Mouse (Mus musculus) liver, embryonic 15.5 days (tissue): Measurements from ENCODE around the gene Rcn1. TPM values are rescaled to one million over a fixed set of nuclear protein-coding genes. Genes with fewer than 3 reads are reported as not detected.

ENCODE experiments used
- ATAC-seq: fragments of 200-750 bp; cut with Nextera tagmentation; 2 replicates; pipeline ENCODE4 v1.8.0; 2017; ENCODE audit warnings: moderate number of reproducible peaks, mild to moderate bottlenecking, moderate library complexity; ENCODE audit not compliant: insufficient read depth
- H3K27ac ChIP-seq: fragments of 300-500 bp; sonication (generic); replicated peaks from 2 replicates; pipeline ENCODE4 v1.5.1; 2015; ENCODE audit warnings: mild to moderate bottlenecking, inconsistent platforms
- H3K27me3 ChIP-seq: fragments of 300-500 bp; sonication (generic); 2 replicates; pipeline ENCODE4 v1.6.1; 2015; ENCODE audit warnings: mild to moderate bottlenecking, inconsistent platforms
- H3K36me3 ChIP-seq: fragments of 300-500 bp; sonication (generic); replicated peaks from 2 replicates; pipeline ENCODE4 v1.6.1; 2015; ENCODE audit warnings: moderate library complexity, mild to moderate bottlenecking, inconsistent platforms
- H3K4me1 ChIP-seq: fragments of 300-500 bp; sonication (generic); replicated peaks from 2 replicates; pipeline ENCODE4 v1.6.1; 2015; ENCODE audit warnings: inconsistent platforms
- H3K4me2 ChIP-seq: fragments of 300-500 bp; sonication (generic); 2 replicates; pipeline ENCODE4 v1.6.1; 2015; ENCODE audit warnings: moderate library complexity, mild to moderate bottlenecking, inconsistent platforms
- H3K4me3 ChIP-seq: fragments of 300-500 bp; sonication (generic); replicated peaks from 2 replicates; pipeline ENCODE4 v1.5.1; 2015; ENCODE audit warnings: mild to moderate bottlenecking, inconsistent platforms
- H3K9ac ChIP-seq: fragments of 300-500 bp; sonication (generic); 2 replicates; pipeline ENCODE4 v1.6.1; 2015; ENCODE audit warnings: moderate library complexity, mild to moderate bottlenecking, inconsistent platforms
- H3K9me3 ChIP-seq: fragments of 300-500 bp; sonication (generic); replicated peaks from 2 replicates; pipeline ENCODE4 v1.6.1; 2016; ENCODE audit warnings: inconsistent platforms
- WGBS: fragments of 180-500 bp; shearing (Covaris S2); methylation state at CpG from one replicate; pipeline ENCODE4 v1.1.7; 2015; ENCODE audit warnings: mixed read lengths; ENCODE audit not compliant: insufficient replicate concordance; 5-methylcytosine and 5-hydroxymethylcytosine counted together
- polyA plus RNA-seq: library from polyadenylated mRNA; unstranded; fragments of >200 nt; fragmentation: Nextera tagmentation; extraction: Ambion mirVana; gene quantifications from 2 replicates; pipeline ENCODE4 v1.2.1, GENCODE M21; 2015

Rcn1 gene
- polyA plus RNA-seq, 1 experiment from 2014 or later: 16.9 TPM

DNA sequence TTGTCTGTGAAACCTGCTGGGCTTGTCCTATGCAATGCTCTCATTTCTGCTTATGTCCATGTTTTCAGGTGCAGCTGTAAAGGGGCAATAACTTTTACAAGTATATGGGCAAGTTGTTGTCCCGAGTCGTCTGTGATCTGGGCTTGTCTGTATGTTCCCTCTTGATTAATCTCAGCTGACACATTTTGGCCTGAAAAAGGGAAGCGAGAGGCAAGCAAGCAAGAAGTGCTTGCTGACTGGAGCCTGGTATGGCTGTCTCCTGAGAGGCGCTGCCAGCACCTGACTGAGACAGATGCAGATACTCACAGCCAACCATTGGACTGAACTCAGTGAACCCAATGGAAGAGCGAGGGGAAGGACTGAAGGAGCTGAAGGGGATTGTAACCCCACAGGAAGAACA, 18.5 kb upstream of the Rcn1 start:
- H3K4me2 ChIP-seq: no peak overlapping the region
- WGBS: 26% methylated on average over 5 of the region's 5 CpGs
- no peaks in the 10 kb centered on the region for H3K9me3 ChIP-seq
- peaks cover 34% of the 10 kb centered on the region for H3K4me1 ChIP-seq
- no peak overlapping the region for H3K9ac ChIP-seq
- no peak for ATAC-seq
- no peaks in the 10 kb centered on the region for H3K36me3 ChIP-seq
- no peaks in the 10 kb centered on the region for H3K27me3 ChIP-seq
- H3K27ac ChIP-seq: no peak overlapping the region
- H3K4me3 ChIP-seq: no peak overlapping the region

DNA sequence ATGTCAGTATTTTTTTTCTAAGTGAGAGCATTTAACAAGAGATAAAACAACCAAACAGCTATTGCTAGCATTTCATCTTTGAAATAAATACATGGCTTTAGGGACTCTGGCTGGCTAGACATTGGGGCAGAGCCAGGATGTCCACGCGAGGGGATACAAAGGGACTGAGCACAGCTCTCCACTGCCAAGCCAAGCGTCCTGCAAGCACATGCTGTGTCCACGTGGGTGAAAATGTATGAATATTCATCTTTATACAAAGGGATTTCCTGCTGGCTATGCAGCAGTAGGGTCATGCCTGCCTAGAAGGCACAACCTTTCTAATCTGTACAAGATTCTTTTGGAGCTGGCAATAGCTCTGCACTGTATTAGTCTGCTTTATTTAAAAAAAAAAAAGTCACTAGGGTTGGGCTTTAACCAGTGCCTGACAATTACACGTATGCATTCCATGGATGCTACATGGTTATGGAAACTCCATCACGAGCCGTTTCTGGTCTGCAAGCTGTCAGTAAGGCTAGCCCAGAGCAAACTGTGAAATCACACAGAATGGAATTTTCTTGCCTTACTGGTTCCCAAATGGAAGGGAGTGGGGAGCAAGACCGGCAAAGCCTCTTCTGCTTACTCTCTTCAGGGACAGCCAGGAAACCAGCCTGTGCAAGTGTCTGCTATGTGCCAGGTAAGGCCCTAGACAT, 17.7 kb upstream of the Rcn1 start:
- ATAC-seq: no peak

DNA sequence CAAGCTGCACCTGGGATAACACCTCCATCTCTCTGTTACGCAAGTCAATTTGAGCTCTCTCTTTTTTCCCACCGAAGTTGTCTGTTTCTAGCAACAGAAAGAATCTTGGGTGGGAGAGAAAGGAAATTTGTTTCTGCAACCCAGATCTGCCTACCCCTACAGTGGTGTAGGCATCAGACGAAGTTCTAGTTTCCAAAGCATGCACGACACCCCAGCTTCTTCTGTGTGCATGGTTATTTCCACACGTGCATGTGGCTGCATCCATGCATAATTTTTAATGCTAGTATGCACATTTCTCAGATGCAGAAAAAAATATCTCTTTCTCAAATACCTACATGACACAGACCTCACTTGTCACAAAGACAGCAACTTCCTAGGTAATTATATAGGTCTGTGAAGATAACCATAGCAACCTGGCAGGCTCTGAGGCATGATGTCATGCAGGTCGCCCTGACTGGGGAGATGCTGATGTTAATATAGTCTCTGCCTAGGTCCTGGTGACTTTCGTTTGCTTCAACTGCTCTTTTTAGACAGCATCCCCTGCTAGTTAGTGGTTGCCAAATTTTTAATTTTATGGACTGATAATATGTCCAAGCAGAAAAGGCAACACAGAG, 17.0 kb upstream of the Rcn1 start:
- Histone ChIP-seq H3K4me2 (no peak overlapping the region), H3K9me3 (no peaks in the 10 kb centered on the region), H3K27me3 (no peaks in the 10 kb centered on the region), H3K4me3 (no peak overlapping the region), H3K4me1 (peaks cover 34% of the 10 kb centered on the region), H3K36me3 (no peaks in the 10 kb centered on the region), H3K27ac (no peak overlapping the region), H3K9ac (no peak overlapping the region)
- no peak for ATAC-seq
- 61% methylated on average over 7 of the region's 7 CpGs for WGBS

More for the DNA sequence above, 17.7 kb upstream of the Rcn1 start:
- H3K36me3 ChIP-seq: no peaks in the 10 kb centered on the region
- no peak overlapping the region for H3K4me2 ChIP-seq
- no peaks in the 10 kb centered on the region for H3K27me3 ChIP-seq
- H3K9ac ChIP-seq: no peak overlapping the region
- no peak overlapping the region for H3K27ac ChIP-seq
- no peaks in the 10 kb centered on the region for H3K9me3 ChIP-seq
- 61% methylated on average over 8 of the region's 8 CpGs for WGBS
- H3K4me3 ChIP-seq: no peak overlapping the region
- peaks cover 34% of the 10 kb centered on the region for H3K4me1 ChIP-seq

DNA sequence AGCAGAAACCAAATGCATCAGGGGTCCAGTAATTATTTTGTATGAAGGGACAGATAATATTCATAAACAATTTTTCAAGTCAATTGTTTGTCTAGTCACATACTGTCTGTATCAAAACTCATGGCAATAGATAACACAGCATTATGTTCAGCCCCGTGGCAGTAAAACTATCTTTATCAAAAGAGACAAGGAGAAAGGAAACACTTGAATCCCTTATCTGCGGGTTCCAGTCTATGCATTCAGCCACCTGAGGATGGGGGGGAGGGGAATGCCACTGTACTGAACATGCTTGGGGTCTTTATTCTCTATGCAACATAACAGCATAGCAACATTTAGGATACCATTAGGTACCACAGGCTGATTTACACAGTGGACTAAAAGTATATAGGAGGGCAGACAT, 15.2 kb upstream of the Rcn1 start:
- H3K4me2 ChIP-seq: no peak overlapping the region
- H3K27me3 ChIP-seq: no peaks in the 10 kb centered on the region
- H3K4me1 ChIP-seq: peaks cover 34% of the 10 kb centered on the region
- no peak overlapping the region for H3K4me3 ChIP-seq
- H3K36me3 ChIP-seq: no peaks in the 10 kb centered on the region
- H3K27ac ChIP-seq: no peak overlapping the region
- H3K9me3 ChIP-seq: no peaks in the 10 kb centered on the region
- H3K9ac ChIP-seq: no peak overlapping the region
- 7% methylated on average over 2 of the region's 2 CpGs for WGBS
- ATAC-seq: peak; percentile 74

DNA sequence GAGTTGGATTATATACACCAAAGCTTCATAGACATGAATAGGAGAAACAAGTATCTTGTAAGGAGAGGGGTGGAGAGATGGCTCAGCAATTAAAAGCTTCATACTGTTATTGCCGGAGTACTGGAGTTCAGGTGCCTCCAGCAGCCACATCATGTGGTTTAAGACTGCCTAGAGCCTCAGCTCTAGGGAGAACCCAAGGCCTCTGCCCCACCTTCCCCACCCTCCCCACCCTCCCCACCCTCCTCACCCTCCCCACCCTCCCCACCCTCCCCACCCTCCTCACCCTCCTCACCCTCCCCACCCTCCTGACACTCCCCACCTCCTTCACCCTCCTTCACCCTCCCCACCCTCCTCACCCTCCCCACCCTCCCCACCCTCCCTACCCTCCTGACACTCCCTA, 10.1 kb upstream of the Rcn1 start:
- Histone ChIP-seq H3K9me3 (no peaks in the 10 kb centered on the region), H3K27ac (no peak overlapping the region), H3K4me3 (no peak overlapping the region), H3K4me1 (peaks cover 17% of the 10 kb centered on the region), H3K36me3 (no peaks in the 10 kb centered on the region), H3K9ac (no peak overlapping the region), H3K27me3 (no peaks in the 10 kb centered on the region), H3K4me2 (no peak overlapping the region)
- 82% methylated on average over 1 of the region's 1 CpGs for WGBS
- ATAC-seq: peak; percentile 69

DNA sequence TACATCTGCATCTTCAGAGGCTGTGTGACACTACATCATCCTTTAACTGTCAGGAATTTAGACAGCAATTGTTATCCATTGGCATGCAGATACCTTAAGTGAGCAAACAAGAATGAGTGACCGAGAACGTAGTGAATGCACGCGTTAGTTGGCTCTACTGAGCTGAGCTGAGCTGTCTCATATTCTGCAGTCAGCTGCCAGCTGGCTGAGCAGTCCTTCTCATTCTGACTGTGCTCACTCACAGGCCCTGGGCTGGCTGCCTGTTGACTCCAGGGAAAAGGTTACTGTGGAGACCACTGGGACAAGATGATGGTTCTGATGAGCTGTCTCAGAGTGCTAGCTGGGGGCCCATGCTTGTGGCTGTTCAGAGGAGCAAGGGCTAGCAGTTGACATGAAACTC, 9.4 kb upstream of the Rcn1 start:
- no peak overlapping the region for H3K9ac ChIP-seq
- no peak overlapping the region for H3K27ac ChIP-seq
- H3K4me3 ChIP-seq: no peak overlapping the region
- H3K9me3 ChIP-seq: no peaks in the 10 kb centered on the region
- WGBS: 70% methylated on average over 4 of the region's 4 CpGs
- no peak for ATAC-seq
- no peak overlapping the region for H3K4me2 ChIP-seq
- no peaks in the 10 kb centered on the region for H3K36me3 ChIP-seq
- no peaks in the 10 kb centered on the region for H3K27me3 ChIP-seq
- H3K4me1 ChIP-seq: peaks cover 10% of the 10 kb centered on the region

DNA sequence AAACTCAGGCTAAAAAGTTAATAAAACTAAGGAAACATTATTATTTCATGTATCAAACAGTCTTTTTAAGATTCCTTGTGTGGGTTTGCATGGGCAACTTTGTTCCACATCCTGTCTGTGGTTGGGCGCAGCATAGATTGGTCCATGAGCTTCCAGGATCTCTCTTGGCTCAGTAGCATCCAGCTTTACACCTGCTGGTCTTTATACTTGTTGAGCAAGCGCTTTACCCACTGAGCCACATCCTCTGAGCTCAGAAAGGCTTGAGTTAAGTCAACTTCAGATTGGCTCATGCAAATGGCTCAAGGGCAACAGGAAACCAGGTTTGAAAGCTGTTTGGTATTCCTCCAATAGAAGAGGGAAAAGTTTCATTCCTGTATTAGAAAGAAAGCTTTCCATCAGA, 3.1 kb upstream of the Rcn1 start:
- no peak overlapping the region for H3K4me3 ChIP-seq
- WGBS: 72% methylated on average over 2 of the region's 2 CpGs
- no peak overlapping the region for H3K27ac ChIP-seq
- H3K4me2 ChIP-seq: no peak overlapping the region
- H3K36me3 ChIP-seq: no peaks in the 10 kb centered on the region
- no peak overlapping the region for H3K9ac ChIP-seq
- no peak for ATAC-seq
- peaks cover 36% of the 10 kb centered on the region for H3K4me1 ChIP-seq
- H3K27me3 ChIP-seq: peaks cover 3% of the 10 kb centered on the region; the same call in 1 of the 2 replicates
- no peaks in the 10 kb centered on the region for H3K9me3 ChIP-seq

DNA sequence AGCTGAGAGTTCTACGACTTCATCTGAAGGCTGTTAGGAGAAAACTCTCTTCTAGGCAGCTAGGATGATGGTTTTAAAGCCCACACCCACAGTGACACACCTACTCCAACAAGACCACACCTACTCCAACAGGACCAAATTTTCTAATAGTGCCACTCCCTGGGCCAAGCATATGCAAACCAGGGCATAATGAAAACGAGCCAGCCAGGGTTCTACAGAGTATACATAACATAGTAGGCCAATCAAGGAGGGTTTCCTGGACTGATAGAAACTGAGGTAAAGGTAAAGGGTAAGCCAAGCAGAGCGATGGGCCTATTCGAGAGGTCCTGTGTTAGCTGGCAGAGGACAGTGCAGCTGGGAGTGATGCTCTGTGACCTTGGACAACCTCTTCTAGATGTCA, 1.4 kb upstream of the Rcn1 start:
- 68% methylated on average over 4 of the region's 4 CpGs for WGBS
- no peak overlapping the region for H3K4me2 ChIP-seq
- peaks cover 46% of the 10 kb centered on the region for H3K4me1 ChIP-seq

DNA sequence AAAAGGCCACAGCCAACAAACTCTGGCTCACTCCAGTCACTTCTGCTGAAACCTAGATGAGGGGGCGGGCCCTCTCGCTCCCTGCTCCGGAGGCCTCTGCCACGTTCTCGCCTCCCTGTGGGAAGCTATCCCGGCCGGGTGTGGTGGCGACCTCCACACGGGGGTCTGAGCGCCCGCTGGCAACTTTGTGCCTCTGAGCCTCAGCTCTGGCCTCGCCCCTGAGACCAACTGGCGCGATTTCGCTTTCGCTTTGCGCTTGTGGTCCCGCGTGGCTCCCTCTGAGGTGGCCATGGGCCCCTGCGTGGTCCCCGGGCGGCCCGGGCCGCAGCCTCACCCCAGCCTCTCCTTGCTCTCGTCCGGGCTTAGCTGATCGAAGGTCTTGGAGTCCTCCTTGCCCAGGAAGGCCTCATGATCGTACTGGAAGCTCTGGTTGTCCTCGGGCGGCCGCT, 459 bp downstream of the Rcn1 start:
- ATAC-seq: peak; percentile 50
- H3K9me3 ChIP-seq: no peaks in the 10 kb centered on the region
- peaks cover 49% of the 10 kb centered on the region for H3K4me1 ChIP-seq
- H3K9ac ChIP-seq: peak overlapping the region; percentile 64
- peak overlapping the region; percentile 92 for H3K4me2 ChIP-seq
- H3K27ac ChIP-seq: peak overlapping the region; percentile 77
- under 1% methylated on average over 31 of the region's 31 CpGs for WGBS
- peaks cover 3% of the 10 kb centered on the region; the same call in 1 of the 2 replicates for H3K27me3 ChIP-seq
- peaks cover 5% of the 10 kb centered on the region; the same call in 1 of the 2 replicates for H3K36me3 ChIP-seq
- H3K4me3 ChIP-seq: peak overlapping the region; percentile 75

More for the DNA sequence above, 1.4 kb upstream of the Rcn1 start:
- Histone ChIP-seq H3K27me3 (peaks cover 3% of the 10 kb centered on the region; the same call in 1 of the 2 replicates), H3K4me3 (no peak overlapping the region), H3K36me3 (no peaks in the 10 kb centered on the region), H3K27ac (no peak overlapping the region), H3K9me3 (no peaks in the 10 kb centered on the region), H3K9ac (no peak overlapping the region)
- no peak for ATAC-seq

DNA sequence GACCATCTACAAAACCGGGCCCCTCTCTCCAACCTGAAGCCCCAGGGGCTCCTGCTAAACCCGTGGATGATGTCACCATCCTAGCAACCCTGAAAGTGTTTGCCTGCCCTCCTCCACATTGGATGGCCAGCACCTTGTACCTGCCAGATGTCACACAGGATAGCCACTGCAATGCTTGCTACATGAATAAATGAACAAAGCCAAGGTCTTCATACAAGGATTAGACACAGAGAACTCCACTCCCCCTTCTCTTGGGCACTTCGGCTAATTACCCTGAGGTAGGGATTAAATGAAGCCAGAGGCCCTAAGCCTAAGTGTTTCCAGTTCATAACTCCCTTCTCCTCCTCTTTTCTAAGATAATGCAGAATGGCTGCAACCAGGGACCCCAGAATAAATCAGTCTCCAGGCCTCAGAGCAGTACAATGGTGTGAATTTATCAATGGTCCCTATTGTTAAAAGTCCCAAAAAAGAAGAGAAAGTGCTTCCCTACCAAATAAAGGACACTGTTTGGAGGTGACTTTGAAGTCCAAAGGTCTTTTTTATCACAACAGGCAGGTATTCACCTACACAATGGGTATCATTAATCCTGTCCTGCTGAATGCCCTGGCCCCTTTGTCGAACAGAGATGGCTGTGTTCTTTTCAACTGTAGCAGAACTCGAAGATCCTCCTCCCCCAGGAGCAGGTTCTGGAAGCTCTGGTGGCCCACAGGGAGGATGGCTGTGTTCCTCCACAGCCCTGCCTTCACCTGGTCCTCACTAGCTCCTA, 1.5 kb downstream of the Rcn1 start:
- Histone ChIP-seq H3K27me3 (peaks cover 3% of the 10 kb centered on the region; the same call in 1 of the 2 replicates), H3K4me3 (peak overlapping the region; percentile 75), H3K36me3 (peaks cover 11% of the 10 kb centered on the region; the same call in 1 of the 2 replicates), H3K9ac (no peak overlapping the region), H3K9me3 (no peaks in the 10 kb centered on the region), H3K4me1 (peaks cover 49% of the 10 kb centered on the region), H3K27ac (no peak overlapping the region), H3K4me2 (peak overlapping the region; percentile 92)
- ATAC-seq: no peak
- WGBS: 36% methylated on average over 5 of the region's 5 CpGs

DNA sequence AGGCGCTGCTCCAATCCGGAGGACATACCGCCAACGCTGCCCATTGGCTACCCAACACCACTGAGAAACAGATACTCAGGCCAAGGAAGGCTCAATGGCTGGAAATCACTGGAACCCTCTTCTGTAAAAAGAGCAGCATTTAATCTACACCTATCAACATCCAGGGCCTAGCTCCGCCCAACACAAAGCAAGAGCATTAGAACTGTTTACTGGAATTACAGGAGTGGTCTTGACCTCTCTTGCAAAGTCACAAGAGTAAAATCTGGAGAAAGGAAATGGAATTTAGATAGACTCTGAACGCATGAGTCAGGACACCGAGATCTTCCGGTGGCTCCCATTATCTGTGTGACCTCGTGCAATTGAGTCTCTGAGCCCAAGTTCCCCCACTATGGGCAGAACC, 3.1 kb downstream of the Rcn1 start:
- H3K4me3 ChIP-seq: no peak overlapping the region
- WGBS: 56% methylated on average over 9 of the region's 9 CpGs
- H3K4me2 ChIP-seq: no peak overlapping the region
- no peaks in the 10 kb centered on the region for H3K27me3 ChIP-seq
- ATAC-seq: no peak
- no peak overlapping the region for H3K9ac ChIP-seq
- H3K9me3 ChIP-seq: no peaks in the 10 kb centered on the region
- no peak overlapping the region for H3K27ac ChIP-seq
- peaks cover 15% of the 10 kb centered on the region; the same call in 1 of the 2 replicates for H3K36me3 ChIP-seq
- H3K4me1 ChIP-seq: peaks cover 49% of the 10 kb centered on the region
